Mouse (Mus musculus): ENCODE measurements around the gene Cpa5. TPM values are rescaled to one million over a fixed set of nuclear protein-coding genes. Genes with fewer than 3 reads are reported as not detected.

The Cpa5 gene
- polyA plus RNA-seq, 1 experiment from 2014 or later: 1.1 TPM

DNA sequence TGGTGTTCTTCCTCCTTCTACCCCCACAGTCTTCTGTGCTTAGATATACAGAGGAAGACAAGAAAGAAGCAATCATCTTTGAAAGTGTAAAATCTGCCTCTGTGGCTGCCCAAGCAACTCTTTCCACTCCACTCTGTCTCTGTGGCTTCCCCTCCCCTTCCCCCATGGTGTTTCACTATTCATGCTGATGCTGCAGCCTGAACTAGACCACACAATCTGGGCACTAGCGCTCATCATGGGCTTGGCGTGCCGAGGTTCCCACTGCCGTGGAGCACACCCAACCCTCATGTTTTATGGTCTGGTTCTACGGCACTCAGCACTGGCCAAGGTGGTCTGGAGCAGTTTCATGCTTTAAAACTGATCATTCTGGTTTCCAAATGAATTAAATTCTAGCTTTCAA is 60.9 kb downstream of the Cpa5 start:
- H3K4me2 ChIP-seq: no peak overlapping the region
- H3K9ac ChIP-seq: no peak overlapping the region
- WGBS: 80% methylated on average over 5 of the region's 5 CpGs
- no peak overlapping the region for H3K27ac ChIP-seq (ENCODE audit: poor library complexity, severe bottlenecking)
- ATAC-seq (ENCODE audit: insufficient number of reproducible peaks, low FRiP score): no peak
- H3K4me3 ChIP-seq: no peak overlapping the region
- no peaks in the 10 kb centered on the region for H3K9me3 ChIP-seq (replicated peaks)
- 0 out of 2 replicates have a peak, but pooled peaks cover 4% of the 10 kb centered on the region for H3K27me3 ChIP-seq (replicated peaks)
- H3K36me3 ChIP-seq: peaks cover 3% of the 10 kb centered on the region; the same call in 1 of the 2 replicates
- peaks cover 39% of the 10 kb centered on the region for H3K4me1 ChIP-seq (replicated peaks)

GRCm38 (mm10) chr6:30673764-30674561 is 63.2 kb downstream of the Cpa5 start:
- Histone ChIP-seq H3K9ac (peak overlapping the region; percentile 67), H3K4me1 (replicated peaks) (peaks cover 44% of the 10 kb centered on the region), H3K4me2 (peak overlapping the region; percentile 52), H3K4me3 (peak overlapping the region; percentile 13; the same call in 1 of the 2 replicates), H3K27me3 (replicated peaks) (0 out of 2 replicates have a peak, but pooled peaks cover 4% of the 10 kb centered on the region), H3K36me3 (peaks cover 3% of the 10 kb centered on the region; the same call in 1 of the 2 replicates), H3K9me3 (replicated peaks) (no peaks in the 10 kb centered on the region), H3K27ac (ENCODE audit: poor library complexity, severe bottlenecking) (peak overlapping the region; percentile 79)
- 17% methylated on average over 14 of the region's 14 CpGs for WGBS
- 0 out of 2 replicates have a peak, but pooled peaks have one; percentile 52 for ATAC-seq (ENCODE audit: insufficient number of reproducible peaks, low FRiP score)

- Histone ChIP-seq H3K36me3 (peaks cover 3% of the 10 kb centered on the region; the same call in 1 of the 2 replicates), H3K27me3 (replicated peaks) (0 out of 2 replicates have a peak, but pooled peaks cover 4% of the 10 kb centered on the region), H3K4me1 (replicated peaks) (peaks cover 50% of the 10 kb centered on the region), H3K27ac (ENCODE audit: poor library complexity, severe bottlenecking) (peak overlapping the region; percentile 79), H3K9me3 (replicated peaks) (no peaks in the 10 kb centered on the region), H3K9ac (peak overlapping the region; percentile 60; the same call in 1 of the 2 replicates), H3K4me2 (no peak overlapping the region), H3K4me3 (no peak overlapping the region)
- peak; percentile 13; the same call in 1 of the 2 replicates for ATAC-seq (ENCODE audit: insufficient number of reproducible peaks, low FRiP score)
- WGBS: 66% methylated on average over 9 of the region's 9 CpGs
These were observed 64.0 kb downstream of the Cpa5 start for GRCm38 (mm10) chr6:30674714-30675280.

DNA sequence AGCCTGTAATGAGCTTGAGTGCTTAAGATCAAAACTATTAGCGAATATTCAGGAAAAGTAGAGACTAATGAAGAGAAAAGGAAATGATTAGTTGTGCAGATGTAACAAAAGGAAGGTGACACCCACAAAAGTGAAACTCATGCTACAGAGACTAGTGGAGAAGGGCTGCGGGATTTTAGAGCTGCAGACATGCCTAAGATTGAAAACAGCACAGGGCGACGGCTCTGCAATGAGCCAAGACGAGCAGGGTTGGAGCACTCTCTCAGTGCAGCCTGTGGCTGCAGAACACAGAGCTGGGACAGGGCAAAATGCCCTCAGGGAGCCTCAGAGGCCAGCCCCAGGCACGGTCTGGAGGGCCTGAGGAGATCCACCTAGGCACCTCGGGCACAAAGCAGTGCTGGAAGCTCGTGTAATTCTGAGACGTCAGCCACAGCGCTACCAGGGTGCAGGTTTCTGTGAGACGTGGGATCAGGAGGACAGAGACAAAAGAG is 64.5 kb downstream of the Cpa5 start:
- Histone ChIP-seq H3K9ac (peak overlapping the region; percentile 60), H3K9me3 (replicated peaks) (no peaks in the 10 kb centered on the region), H3K4me3 (no peak overlapping the region), H3K4me2 (peak overlapping the region; percentile 40), H3K36me3 (peaks cover 3% of the 10 kb centered on the region; the same call in 1 of the 2 replicates), H3K4me1 (replicated peaks) (peaks cover 51% of the 10 kb centered on the region), H3K27me3 (replicated peaks) (0 out of 2 replicates have a peak, but pooled peaks cover 4% of the 10 kb centered on the region), H3K27ac (ENCODE audit: poor library complexity, severe bottlenecking) (peak overlapping the region; percentile 79)
- peak; percentile 61; the same call in 1 of the 2 replicates for ATAC-seq (ENCODE audit: insufficient number of reproducible peaks, low FRiP score)
- 31% methylated on average over 11 of the region's 11 CpGs for WGBS

DNA sequence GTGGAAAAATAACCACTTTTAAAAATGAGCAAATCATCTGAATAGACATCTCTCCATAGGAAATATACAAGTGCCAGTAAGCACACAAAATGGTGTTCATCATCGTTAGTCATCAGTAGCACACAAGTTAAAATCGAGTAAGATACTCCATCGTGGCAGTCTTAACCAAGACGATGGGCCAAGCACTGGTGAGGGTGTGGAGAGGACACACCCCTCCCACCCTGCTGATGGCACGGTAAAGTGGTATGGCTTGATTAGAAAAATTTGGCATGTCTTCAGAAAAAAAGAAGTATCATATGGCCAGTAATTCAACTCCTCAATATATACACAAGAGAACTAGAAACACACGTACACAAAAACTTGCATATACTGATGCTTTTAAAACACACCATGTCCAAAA is 65.7 kb downstream of the Cpa5 start:
- Histone ChIP-seq H3K4me1 (replicated peaks) (peaks cover 48% of the 10 kb centered on the region), H3K9ac (no peak overlapping the region), H3K27ac (ENCODE audit: poor library complexity, severe bottlenecking) (no peak overlapping the region), H3K4me2 (no peak overlapping the region), H3K9me3 (replicated peaks) (no peaks in the 10 kb centered on the region), H3K27me3 (replicated peaks) (no peaks in the 10 kb centered on the region), H3K4me3 (no peak overlapping the region), H3K36me3 (no peaks in the 10 kb centered on the region)
- ATAC-seq (ENCODE audit: insufficient number of reproducible peaks, low FRiP score): no peak
- 82% methylated on average over 6 of the region's 6 CpGs for whole genome bisulfite sequencing

GRCm38 (mm10) chr6:30677591-30677990 is 66.8 kb downstream of the Cpa5 start:
- Histone ChIP-seq H3K4me2 (no peak overlapping the region), H3K27me3 (replicated peaks) (no peaks in the 10 kb centered on the region), H3K4me1 (replicated peaks) (peaks cover 50% of the 10 kb centered on the region), H3K9me3 (replicated peaks) (no peaks in the 10 kb centered on the region), H3K36me3 (no peaks in the 10 kb centered on the region), H3K4me3 (no peak overlapping the region), H3K9ac (no peak overlapping the region), H3K27ac (ENCODE audit: poor library complexity, severe bottlenecking) (peak overlapping the region; percentile 40; the same call in 1 of the 2 replicates)
- 60% methylated on average over 9 of the region's 9 CpGs for WGBS
- ATAC-seq (ENCODE audit: insufficient number of reproducible peaks, low FRiP score): no peak

DNA sequence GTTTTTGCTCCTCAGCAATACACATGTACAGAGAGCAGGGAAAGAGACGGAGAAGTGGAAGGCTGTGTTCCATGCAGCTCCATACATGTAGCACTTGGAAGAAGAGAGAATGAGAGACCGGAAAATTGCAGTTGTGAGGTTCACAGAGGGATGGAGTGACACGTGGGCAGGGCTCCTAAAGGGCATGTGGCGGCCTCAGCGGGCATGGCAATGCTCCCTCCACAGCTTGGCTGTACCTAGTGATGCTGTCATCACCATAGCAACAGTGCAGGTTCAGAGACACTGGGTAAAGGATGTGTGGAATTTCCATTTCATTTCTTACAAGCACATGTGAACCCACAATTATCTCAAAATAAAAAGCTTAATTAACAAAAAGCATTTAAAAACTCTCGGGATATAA is 67.7 kb downstream of the Cpa5 start:
- H3K27ac ChIP-seq (ENCODE audit: poor library complexity, severe bottlenecking): no peak overlapping the region; the same call in 1 of the 2 replicates
- no peak for ATAC-seq (ENCODE audit: insufficient number of reproducible peaks, low FRiP score)
- no peaks in the 10 kb centered on the region for H3K36me3 ChIP-seq
- 69% methylated on average over 6 of the region's 6 CpGs for whole genome bisulfite sequencing
- H3K4me3 ChIP-seq: no peak overlapping the region
- 0 out of 2 replicates have a peak overlapping the region, but pooled peaks have one; percentile 0 for H3K9ac ChIP-seq
- H3K4me1 ChIP-seq (replicated peaks): peaks cover 50% of the 10 kb centered on the region
- no peaks in the 10 kb centered on the region for H3K27me3 ChIP-seq (replicated peaks)
- H3K4me2 ChIP-seq: no peak overlapping the region
- H3K9me3 ChIP-seq (replicated peaks): no peaks in the 10 kb centered on the region

DNA sequence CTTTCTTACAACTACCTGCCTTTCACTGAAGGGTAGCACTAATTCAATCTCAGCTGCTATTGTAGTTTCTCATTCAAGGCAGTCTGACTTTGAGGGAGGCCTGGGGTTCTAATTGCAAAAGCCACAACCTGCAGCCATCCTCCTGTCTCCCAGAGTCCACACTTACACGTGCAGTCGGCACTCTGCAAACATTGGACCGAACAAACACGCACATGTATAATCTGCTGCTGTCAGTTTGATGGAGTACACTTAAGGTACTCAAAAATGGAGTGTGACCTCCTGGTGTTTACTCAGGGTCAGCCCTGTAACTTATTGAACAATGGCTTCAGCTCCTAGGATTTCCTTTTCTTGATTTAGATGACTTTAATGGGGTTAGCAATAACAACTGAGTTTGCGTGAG is 68.8 kb downstream of the Cpa5 start:
- 42% methylated on average over 5 of the region's 5 CpGs for WGBS
- Histone ChIP-seq H3K36me3 (no peaks in the 10 kb centered on the region), H3K9me3 (replicated peaks) (no peaks in the 10 kb centered on the region), H3K4me2 (no peak overlapping the region), H3K4me1 (replicated peaks) (peaks cover 40% of the 10 kb centered on the region), H3K27ac (ENCODE audit: poor library complexity, severe bottlenecking) (no peak overlapping the region), H3K4me3 (no peak overlapping the region), H3K27me3 (replicated peaks) (no peaks in the 10 kb centered on the region), H3K9ac (no peak overlapping the region)
- ATAC-seq (ENCODE audit: insufficient number of reproducible peaks, low FRiP score): no peak

DNA sequence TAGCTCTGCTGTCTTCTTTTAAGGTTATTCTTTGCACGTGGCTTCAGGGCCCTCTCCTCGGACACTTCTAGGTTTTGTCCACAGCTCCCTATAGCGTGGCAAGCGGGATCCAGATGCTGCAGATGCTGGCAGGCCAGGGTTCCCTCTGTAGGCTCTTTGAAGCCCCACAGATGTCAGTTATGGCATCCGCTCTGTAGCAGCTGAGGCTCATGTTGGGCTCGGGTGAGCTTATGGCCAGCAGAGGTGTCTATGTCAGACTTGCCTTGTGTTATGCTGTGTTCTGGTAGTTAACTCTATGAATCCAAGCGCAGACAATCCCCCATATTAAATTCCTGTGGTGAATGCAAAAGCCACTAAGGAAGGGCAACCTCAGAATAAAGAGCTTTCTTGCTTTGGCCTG is 69.6 kb downstream of the Cpa5 start:
- ATAC-seq (ENCODE audit: insufficient number of reproducible peaks, low FRiP score): no peak
- no peak overlapping the region for H3K27ac ChIP-seq (ENCODE audit: poor library complexity, severe bottlenecking)

More for the DNA sequence above, 69.6 kb downstream of the Cpa5 start:
- no peaks in the 10 kb centered on the region for H3K27me3 ChIP-seq (replicated peaks)
- H3K9ac ChIP-seq: no peak overlapping the region
- H3K9me3 ChIP-seq (replicated peaks): no peaks in the 10 kb centered on the region
- H3K4me1 ChIP-seq (replicated peaks): peaks cover 33% of the 10 kb centered on the region
- 79% methylated on average over 7 of the region's 7 CpGs for WGBS
- H3K36me3 ChIP-seq: no peaks in the 10 kb centered on the region
- no peak overlapping the region for H3K4me3 ChIP-seq
- H3K4me2 ChIP-seq: no peak overlapping the region
